Mouse (Mus musculus) mesoderm, embryonic 11.5 days (tissue): Measurements from ENCODE around the gene Atp6v1d.

Experiments
- DNase-seq: peaks from one replicate; pipeline ENCODE4 v3.0.0-alpha.2; 2012; ENCODE audit warnings: low read depth, low spot score

Gene Atp6v1d

GRCm38 (mm10) chr12:78794236-78794635, 67.2 kb downstream of the Atp6v1d start:
- DNase-seq, result peak; percentile 13

GRCm38 (mm10) chr12:78790791-78791190, 70.6 kb downstream of the Atp6v1d start:
- DNase-seq, result no peak
